Mouse (Mus musculus): ENCODE measurements at regions not wholly inside any gene's neighbourhood (a gene's known extent, or its start where the extent isn't known, plus 50 kb on each side); places are given as distances from the start of the nearest gene placed in this dataset.
"Not testable (repeated sequence)": the region's sequence is repeated elsewhere in the genome, so short reads cannot be mapped to it uniquely, and the experiment has no call there.

DNA sequence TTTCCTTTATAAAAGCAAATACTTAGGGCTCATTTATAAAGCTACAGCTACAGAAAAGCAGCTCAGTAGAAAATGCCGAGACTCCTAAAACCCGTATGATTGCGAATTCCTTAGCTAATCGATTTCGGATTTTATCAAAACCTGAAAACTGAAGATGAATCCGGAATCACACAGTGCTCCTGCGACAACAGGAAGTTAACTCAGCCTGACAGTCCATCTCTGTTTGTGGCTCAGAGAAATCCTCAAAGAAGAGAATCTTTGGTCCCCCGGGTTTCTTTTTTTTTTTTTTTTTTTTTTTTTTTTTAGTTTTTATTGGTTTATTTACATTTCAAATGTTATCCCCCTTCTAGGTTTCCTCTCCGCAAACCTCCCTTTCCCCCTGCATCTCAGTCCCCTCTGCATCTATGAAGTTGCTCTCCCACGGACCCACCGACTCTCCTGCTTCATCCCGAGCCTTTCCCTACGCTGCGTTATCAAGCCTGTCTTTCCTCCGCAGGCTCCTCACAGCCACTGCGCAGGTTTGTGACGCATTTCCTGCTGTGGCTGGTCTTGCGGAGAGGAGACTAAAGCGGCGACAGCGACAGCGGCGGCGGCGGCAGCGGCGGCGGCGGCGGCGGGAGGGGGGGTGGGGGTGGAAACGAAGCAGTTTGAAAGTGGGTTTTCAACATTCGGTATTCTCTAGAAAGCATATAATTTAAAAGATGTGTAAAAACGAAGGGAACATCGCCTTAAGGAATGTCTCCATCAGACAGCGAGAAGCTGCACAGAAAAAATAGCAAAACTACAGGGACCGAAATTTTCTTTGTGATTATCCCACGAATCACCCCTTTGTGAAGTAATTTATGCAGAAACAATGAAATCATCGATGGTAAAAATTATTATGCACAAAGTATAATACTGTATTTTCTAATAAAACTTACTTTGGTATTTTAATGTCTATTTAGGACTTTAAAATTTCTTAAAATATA is 352.3 kb upstream of the Snrpn start:
- peak; percentile 10 for DNase-seq

DNA sequence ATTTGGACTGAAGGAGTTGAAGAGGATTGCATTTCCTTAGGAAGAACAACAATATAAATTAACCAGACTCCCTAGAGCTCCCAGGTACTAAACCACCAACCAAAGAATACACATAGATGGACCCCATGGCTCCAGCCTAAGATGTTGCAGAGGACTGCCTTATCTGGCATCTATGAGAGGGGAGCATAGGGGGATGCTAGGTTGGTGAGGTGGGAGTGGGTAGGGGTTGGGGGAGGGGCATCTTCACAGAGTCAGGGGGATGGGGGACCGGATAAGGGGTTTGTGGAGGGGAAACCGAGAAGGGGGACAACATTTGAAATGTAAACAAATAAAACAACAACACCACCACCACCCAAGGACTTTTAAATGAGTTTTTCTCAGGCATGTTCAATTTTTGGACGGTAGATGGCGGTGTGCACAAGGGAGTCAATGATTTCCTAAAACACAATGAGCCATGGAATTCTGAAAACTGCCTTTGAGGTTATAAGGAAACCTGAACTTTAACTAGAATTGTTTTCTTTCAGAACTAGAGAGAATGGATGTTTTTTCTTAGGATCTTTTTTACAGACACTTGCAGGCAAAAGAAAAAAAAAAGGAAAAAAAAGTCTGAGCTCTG is 347.9 kb upstream of the Snrpn start:
- not testable (repeated sequence) for DNase-seq

- not testable (repeated sequence) for DNase-seq
These were observed 310.1 kb upstream of the Snrpn start for GRCm38 (mm10) chr7:60450074-60450603.

- not testable (repeated sequence) for DNase-seq
These were observed 309.4 kb upstream of the Snrpn start for GRCm38 (mm10) chr7:60449239-60450073.

- no peak for DNase-seq
These were observed 298.8 kb upstream of the Snrpn start for GRCm38 (mm10) chr7:60438781-60439180.

DNA sequence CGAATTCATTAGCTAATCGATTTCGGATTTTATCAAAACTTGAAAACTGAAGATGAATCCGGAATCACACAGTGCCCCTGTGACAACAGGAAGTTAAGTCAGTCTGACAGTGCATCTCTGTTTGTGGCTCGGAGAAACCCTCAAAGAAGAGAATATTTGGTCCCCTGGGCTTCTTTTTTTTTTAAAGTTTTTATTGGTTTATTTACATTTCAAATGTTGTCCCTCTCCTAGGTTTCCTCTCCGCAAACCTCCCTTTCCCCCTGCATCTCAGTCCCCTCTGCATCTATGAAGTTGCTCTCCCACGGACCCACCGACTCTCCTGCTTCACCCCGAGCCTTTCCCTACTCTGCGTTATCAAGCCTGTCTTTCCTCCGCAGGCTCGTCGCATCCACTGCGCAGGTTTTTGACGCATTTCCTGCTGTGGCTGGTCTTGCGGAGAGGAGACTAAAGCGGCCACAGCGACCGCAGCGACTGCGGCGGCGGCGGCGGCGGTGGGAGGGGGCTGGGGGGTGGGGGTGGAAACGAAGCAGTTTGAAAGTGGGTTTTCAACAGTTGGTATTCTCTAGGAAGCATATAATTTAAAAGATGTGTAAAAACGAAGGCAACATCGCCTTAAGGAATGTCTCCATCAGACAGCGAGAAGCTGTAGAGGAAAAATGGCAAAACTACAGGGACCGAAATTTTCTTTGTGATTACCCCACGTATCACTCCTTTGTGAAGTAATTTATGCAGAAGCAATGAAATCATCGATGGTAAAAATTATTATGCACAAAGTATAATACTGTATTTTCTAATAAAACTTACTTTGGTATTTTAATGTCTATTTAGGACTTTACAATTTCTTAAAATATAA is 251.2 kb upstream of the Snrpn start:
- peak; percentile 2 for DNase-seq

DNA sequence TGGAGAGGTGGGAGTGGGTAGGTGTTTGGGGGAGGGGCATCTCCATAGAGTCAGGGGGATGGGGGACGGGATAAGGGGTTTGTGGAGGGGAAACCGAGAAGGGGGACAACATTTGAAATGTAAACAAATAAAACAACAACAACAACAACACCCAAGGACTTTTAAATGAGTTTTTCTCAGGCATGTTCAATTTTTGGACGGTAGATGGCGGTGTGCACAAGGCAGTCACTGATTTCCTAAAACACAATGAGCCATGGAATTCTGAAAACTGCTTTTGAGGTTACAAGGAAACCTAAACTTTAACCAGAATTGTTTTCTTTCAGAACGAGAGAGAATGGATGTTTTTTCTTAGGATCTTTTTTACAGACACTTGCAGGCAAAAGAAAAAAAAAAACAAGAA is 246.9 kb upstream of the Snrpn start:
- DNase-seq = not testable (repeated sequence)

GRCm38 (mm10) chr7:60374001-60374400 is 234.0 kb upstream of the Snrpn start:
- not testable (repeated sequence) for DNase-seq

DNA sequence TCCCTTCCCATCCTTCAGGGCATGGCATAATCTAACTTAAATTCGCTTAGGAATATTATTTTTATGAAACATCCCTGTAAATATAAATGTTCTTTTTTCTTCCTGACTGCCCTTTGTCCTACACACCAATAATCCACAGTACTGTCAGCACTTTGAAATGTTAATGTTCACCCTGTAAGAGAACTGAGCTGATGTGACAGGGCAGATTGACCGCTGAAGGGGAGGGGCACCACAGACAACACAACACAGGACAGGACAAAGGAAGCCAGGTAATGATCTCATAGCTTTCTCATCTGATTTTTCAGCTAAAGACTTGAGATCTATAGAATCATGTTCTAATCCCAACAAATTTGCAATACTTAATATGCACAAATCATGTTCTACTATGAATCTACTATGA is 212.2 kb upstream of the Snrpn start:
- not testable (repeated sequence) for DNase-seq

Measured in adrenal gland, adult 8-10 months (tissue).